Mouse (Mus musculus) embryonic facial prominence, embryonic 13.5 days (tissue): Measurements from ENCODE around the gene Gm6268. TPM values are rescaled to one million over a fixed set of nuclear protein-coding genes. Genes with fewer than 3 reads are reported as not detected.

ENCODE experiments used
- ATAC-seq: fragments of 200-750 bp; cut with Nextera tagmentation; 2 replicates; pipeline ENCODE4 v1.8.0; 2017; ENCODE audit warnings: low read depth; ENCODE audit not compliant: insufficient number of reproducible peaks, insufficient read depth, low FRiP score, low TSS enrichment
- H3K27ac ChIP-seq: fragments of 300-500 bp; sonication (generic); 2 replicates; pipeline ENCODE4 v1.5.1; 2015; ENCODE audit warnings: moderate library complexity, mild to moderate bottlenecking, inconsistent platforms
- H3K27me3 ChIP-seq: fragments of 300-500 bp; sonication (generic); 2 replicates; pipeline ENCODE4 v1.6.1; 2015; ENCODE audit warnings: mild to moderate bottlenecking, inconsistent platforms
- H3K36me3 ChIP-seq: fragments of 300-500 bp; sonication (generic); 2 replicates; pipeline ENCODE4 v1.6.1; 2015; ENCODE audit warnings: mild to moderate bottlenecking, inconsistent platforms
- H3K4me1 ChIP-seq: fragments of 300-500 bp; sonication (generic); 2 replicates; pipeline ENCODE4 v1.6.1; 2015; ENCODE audit warnings: inconsistent platforms
- H3K4me2 ChIP-seq: fragments of 300-500 bp; sonication (generic); 2 replicates; pipeline ENCODE4 v1.6.1; 2015; ENCODE audit warnings: moderate library complexity, mild to moderate bottlenecking, inconsistent platforms
- H3K4me3 ChIP-seq: fragments of 300-500 bp; sonication (generic); 2 replicates; pipeline ENCODE4 v1.5.1; 2015; ENCODE audit warnings: mild to moderate bottlenecking, inconsistent platforms
- H3K9ac ChIP-seq: fragments of 300-500 bp; sonication (generic); 2 replicates; pipeline ENCODE4 v1.6.1; 2015; ENCODE audit warnings: mild to moderate bottlenecking, inconsistent platforms
- H3K9me3 ChIP-seq: fragments of 300-500 bp; sonication (generic); 2 replicates; pipeline ENCODE4 v1.6.1; 2016; ENCODE audit warnings: inconsistent platforms
- WGBS: fragments of 180-500 bp; shearing (Covaris S2); methylation state at CpG from one replicate; pipeline ENCODE4 v1.1.7; 2015; ENCODE audit warnings: mixed read lengths; 5-methylcytosine and 5-hydroxymethylcytosine counted together
- polyA plus RNA-seq: library from polyadenylated mRNA; unstranded; fragments of >200 nt; fragmentation: Nextera tagmentation; extraction: Ambion mirVana; gene quantifications from 2 replicates; pipeline ENCODE4 v1.2.1, GENCODE M21; 2015

Gene Gm6268
- polyA plus RNA-seq = not detected in 2 replicates

- ATAC-seq = no peak
These were observed at the start of gene Gm6268 for GRCm38 (mm10) chrX:36400980-36401379. Gene Gm6268, plus strand, starts transcription at chrX:36401280.

DNA sequence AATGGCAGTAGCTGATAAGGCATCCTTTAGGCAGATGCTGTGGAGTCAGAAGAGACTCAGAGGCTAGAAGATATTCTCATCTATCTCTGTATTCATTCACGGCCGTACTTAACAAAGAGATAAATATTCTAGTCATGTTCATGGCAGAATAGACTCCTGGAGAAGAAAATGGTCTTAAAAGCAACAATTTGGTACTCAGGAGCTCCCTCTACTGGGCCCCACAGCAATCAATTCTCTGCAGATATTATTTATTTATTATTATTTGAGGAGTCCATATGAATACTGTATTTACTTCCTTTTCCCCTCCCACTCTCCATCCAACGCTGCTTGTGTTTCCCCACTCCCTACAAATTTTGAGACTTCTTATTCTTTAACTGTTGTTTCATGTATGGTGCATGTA lies 48.6 kb upstream of the Gm6268 start:
- Histone ChIP-seq H3K36me3 (no peaks in the 10 kb centered on the region), H3K27ac (no peak overlapping the region), H3K4me1 (no peaks in the 10 kb centered on the region), H3K27me3 (no peaks in the 10 kb centered on the region), H3K4me3 (no peak overlapping the region), H3K4me2 (no peak overlapping the region), H3K9ac (no peak overlapping the region), H3K9me3 (no peaks in the 10 kb centered on the region)
- ATAC-seq = no peak
- WGBS = 64% methylated on average over 3 of the region's 3 CpGs

More at GRCm38 (mm10) chrX:36400980-36401379, at the start of gene Gm6268:
- WGBS = 90% methylated on average over 13 of the region's 13 CpGs
- Histone ChIP-seq H3K4me3 (no peak within 1 kb of the TSS), H3K27me3 (no peaks in the 10 kb centered on the region), H3K36me3 (no peaks in the 10 kb centered on the region), H3K4me1 (no peaks in the 10 kb centered on the region), H3K9me3 (no peaks in the 10 kb centered on the region), H3K27ac (no peak within 1 kb of the TSS), H3K9ac (no peak within 1 kb of the TSS), H3K4me2 (no peak within 1 kb of the TSS)

DNA sequence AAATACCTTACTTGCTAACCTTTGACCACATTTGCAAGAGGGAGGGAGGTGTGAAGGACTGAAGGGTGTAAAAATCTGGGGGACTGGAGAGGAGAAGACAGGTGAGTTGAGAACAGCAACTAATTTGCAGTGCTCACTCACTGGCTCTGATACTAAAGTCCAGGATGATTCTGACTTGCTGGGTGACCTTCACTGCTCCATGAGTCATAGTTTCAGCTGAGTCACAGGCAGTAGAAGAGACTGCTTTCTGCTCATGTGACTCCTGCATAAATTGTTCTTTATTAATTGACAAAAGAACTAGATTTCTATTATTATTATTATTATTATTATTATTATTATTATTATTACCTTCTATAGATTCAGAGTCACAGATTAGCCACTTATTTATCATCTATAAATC lies 15.7 kb upstream of the Gm6268 start:
- H3K36me3 ChIP-seq = no peaks in the 10 kb centered on the region
- no peaks in the 10 kb centered on the region for H3K9me3 ChIP-seq
- no peak overlapping the region for H3K9ac ChIP-seq
- H3K4me1 ChIP-seq = no peaks in the 10 kb centered on the region
- H3K27ac ChIP-seq = no peak overlapping the region
- no peaks in the 10 kb centered on the region for H3K27me3 ChIP-seq
- no peak overlapping the region for H3K4me2 ChIP-seq
- no peak for ATAC-seq
- H3K4me3 ChIP-seq = no peak overlapping the region

GRCm38 (mm10) chrX:36389971-36390370 lies 11.1 kb upstream of the Gm6268 start:
- H3K27me3 ChIP-seq = no peaks in the 10 kb centered on the region
- WGBS = 60% methylated on average over 3 of the region's 3 CpGs
- H3K36me3 ChIP-seq = no peaks in the 10 kb centered on the region
- ATAC-seq = no peak
- H3K4me3 ChIP-seq = no peak overlapping the region
- H3K4me2 ChIP-seq = no peak overlapping the region
- H3K9me3 ChIP-seq = no peaks in the 10 kb centered on the region
- H3K27ac ChIP-seq = no peak overlapping the region
- no peak overlapping the region for H3K9ac ChIP-seq
- H3K4me1 ChIP-seq = no peaks in the 10 kb centered on the region

DNA sequence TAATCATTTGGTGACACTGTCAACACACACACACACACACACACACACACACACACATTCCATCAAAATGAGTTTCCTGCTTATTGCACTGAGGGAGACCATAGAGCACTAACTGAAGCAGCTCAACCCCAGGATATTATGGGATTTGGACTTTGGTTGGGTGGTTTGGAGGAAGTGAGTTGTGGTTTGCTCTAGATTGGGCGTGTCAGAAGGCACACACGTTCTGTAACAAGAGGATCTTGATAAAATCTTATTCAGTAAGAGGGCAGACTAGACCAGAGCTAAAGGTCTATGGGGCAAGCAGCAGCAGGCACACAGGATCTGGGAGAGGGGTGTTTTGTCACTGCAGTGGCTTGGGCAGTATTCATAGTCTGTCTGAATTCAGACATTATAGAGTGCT lies 10.6 kb upstream of the Gm6268 start:
- H3K27ac ChIP-seq = no peak overlapping the region
- ATAC-seq = no peak
- no peaks in the 10 kb centered on the region for H3K9me3 ChIP-seq
- H3K36me3 ChIP-seq = no peaks in the 10 kb centered on the region
- H3K4me3 ChIP-seq = no peak overlapping the region
- no peaks in the 10 kb centered on the region for H3K27me3 ChIP-seq
- H3K9ac ChIP-seq = no peak overlapping the region
- H3K4me1 ChIP-seq = no peaks in the 10 kb centered on the region
- H3K4me2 ChIP-seq = no peak overlapping the region
- WGBS = 47% methylated on average over 2 of the region's 2 CpGs

GRCm38 (mm10) chrX:36392672-36393071 lies 8.4 kb upstream of the Gm6268 start:
- no peak overlapping the region for H3K9ac ChIP-seq
- no peak overlapping the region for H3K4me3 ChIP-seq
- H3K36me3 ChIP-seq = no peaks in the 10 kb centered on the region
- no peaks in the 10 kb centered on the region for H3K27me3 ChIP-seq
- H3K27ac ChIP-seq = no peak overlapping the region
- WGBS = 76% methylated on average over 6 of the region's 6 CpGs
- no peak overlapping the region for H3K4me2 ChIP-seq
- no peaks in the 10 kb centered on the region for H3K9me3 ChIP-seq
- ATAC-seq = no peak
- H3K4me1 ChIP-seq = no peaks in the 10 kb centered on the region

DNA sequence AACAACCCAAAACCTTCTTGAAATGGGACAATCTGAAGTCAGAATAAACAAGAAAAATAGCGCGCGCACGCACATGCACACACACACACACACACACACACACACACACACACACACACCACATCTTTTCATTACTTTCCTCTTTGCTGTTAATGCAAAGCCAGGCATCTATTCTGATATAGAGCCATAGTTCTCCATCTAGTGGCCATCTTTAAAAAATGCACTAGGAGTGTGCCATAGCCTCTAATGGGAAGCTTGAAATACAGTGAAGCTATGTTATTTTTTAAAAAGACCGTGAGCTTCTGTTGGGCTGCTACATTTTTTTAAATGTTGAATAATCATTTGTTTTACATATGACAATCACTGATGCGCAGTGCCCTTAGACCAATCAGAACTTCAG lies 7.8 kb upstream of the Gm6268 start:
- Histone ChIP-seq H3K36me3 (no peaks in the 10 kb centered on the region), H3K9ac (no peak overlapping the region), H3K4me2 (no peak overlapping the region), H3K9me3 (no peaks in the 10 kb centered on the region), H3K27ac (no peak overlapping the region), H3K27me3 (no peaks in the 10 kb centered on the region), H3K4me1 (no peaks in the 10 kb centered on the region), H3K4me3 (no peak overlapping the region)
- ATAC-seq = no peak
- WGBS = 62% methylated on average over 6 of the region's 6 CpGs

- WGBS = 68% methylated on average over 6 of the region's 6 CpGs
These were observed 1.2 kb downstream of the Gm6268 start for GRCm38 (mm10) chrX:36402316-36402715.

GRCm38 (mm10) chrX:36419153-36419552 lies 18.1 kb downstream of the Gm6268 start:
- Histone ChIP-seq H3K4me1 (no peaks in the 10 kb centered on the region), H3K36me3 (no peaks in the 10 kb centered on the region), H3K27me3 (no peaks in the 10 kb centered on the region), H3K4me3 (no peak overlapping the region), H3K9me3 (no peaks in the 10 kb centered on the region), H3K9ac (no peak overlapping the region), H3K27ac (no peak overlapping the region), H3K4me2 (no peak overlapping the region)
- no peak for ATAC-seq
- 89% methylated on average over 3 of the region's 3 CpGs for WGBS

More at GRCm38 (mm10) chrX:36402316-36402715, 1.2 kb downstream of the Gm6268 start:
- Histone ChIP-seq H3K9ac (no peak overlapping the region), H3K4me2 (no peak overlapping the region), H3K27ac (no peak overlapping the region), H3K27me3 (no peaks in the 10 kb centered on the region), H3K36me3 (no peaks in the 10 kb centered on the region), H3K4me1 (no peaks in the 10 kb centered on the region), H3K4me3 (no peak overlapping the region), H3K9me3 (no peaks in the 10 kb centered on the region)
- ATAC-seq = no peak

DNA sequence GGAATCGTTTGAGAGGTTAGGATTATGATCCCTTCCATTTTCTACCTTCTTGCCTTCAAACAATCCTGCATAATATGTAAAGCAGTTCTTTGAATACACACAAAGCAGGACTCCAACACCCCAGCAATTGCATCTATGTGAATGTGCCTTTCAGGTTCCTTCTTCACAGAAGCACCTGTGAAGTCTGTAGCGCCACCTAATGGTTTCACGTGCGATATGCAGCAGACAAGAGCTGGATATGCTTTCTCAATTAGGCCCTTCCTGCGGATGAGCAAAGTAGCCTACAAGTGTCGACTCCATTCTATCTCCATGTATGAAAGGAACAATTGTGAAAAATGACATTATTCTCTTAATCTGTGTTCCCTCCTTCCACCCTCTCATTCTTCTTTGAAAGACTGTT lies 33.9 kb downstream of the Gm6268 start:
- Histone ChIP-seq H3K9me3 (no peaks in the 10 kb centered on the region), H3K4me1 (no peaks in the 10 kb centered on the region), H3K27ac (no peak overlapping the region), H3K4me3 (no peak overlapping the region), H3K27me3 (no peaks in the 10 kb centered on the region), H3K4me2 (no peak overlapping the region), H3K9ac (no peak overlapping the region), H3K36me3 (no peaks in the 10 kb centered on the region)
- 47% methylated on average over 6 of the region's 6 CpGs for WGBS
- no peak for ATAC-seq

DNA sequence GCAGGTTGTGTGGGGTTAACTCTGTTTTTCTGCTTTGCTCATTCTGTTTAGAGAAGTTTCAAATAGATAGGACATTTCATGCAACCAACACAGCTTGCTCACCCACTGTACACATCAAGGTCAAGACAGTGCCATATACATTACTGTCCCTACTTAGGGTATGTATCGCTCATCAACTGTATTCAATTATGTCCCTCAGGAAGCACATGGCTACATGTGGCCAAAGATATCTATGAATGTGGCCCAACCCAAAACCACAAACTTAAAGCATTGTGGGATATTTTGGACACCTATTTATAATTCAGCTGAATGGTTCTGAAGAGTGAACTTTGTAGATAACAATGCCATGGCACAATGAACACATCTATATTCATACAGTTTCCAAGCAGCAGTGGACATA lies 36.9 kb downstream of the Gm6268 start:
- H3K4me1 ChIP-seq = no peaks in the 10 kb centered on the region
- no peak overlapping the region for H3K4me3 ChIP-seq
- no peak for ATAC-seq
- no peaks in the 10 kb centered on the region for H3K27me3 ChIP-seq
- WGBS = 87% methylated on average over 1 of the region's 1 CpGs
- H3K36me3 ChIP-seq = no peaks in the 10 kb centered on the region
- no peaks in the 10 kb centered on the region for H3K9me3 ChIP-seq
- H3K4me2 ChIP-seq = no peak overlapping the region
- no peak overlapping the region for H3K27ac ChIP-seq
- H3K9ac ChIP-seq = no peak overlapping the region
